Mouse (Mus musculus) layer of hippocampus, adult 8-10 months (tissue): Measurements from ENCODE around the gene Tmigd1. TPM values are rescaled to one million over a fixed set of nuclear protein-coding genes. Genes with fewer than 3 reads are reported as not detected.

Source experiments
- total RNA-seq, 4 experiments: library from RNA; stranded (reverse); gene quantifications; 2 replicates each; pipeline ENCODE4 v1.2.4; 2022

Tmigd1 gene
- total RNA-seq, 4 experiments from 2014 or later = not detected

Other genes starting within 250 kb of the Tmigd1 start
- 1 to 10 TPM; 3.3 to 4.8 (median 3.8) TPM for gene Bhlha9, start 229.7 kb upstream of the Tmigd1 start, total RNA-seq
- gene Trarg1, start 222.4 kb upstream of the Tmigd1 start, total RNA-seq = under 1 TPM; 0.39 to 0.57 (median 0.46) TPM
- gene Gosr1, start 138.6 kb upstream of the Tmigd1 start, total RNA-seq = 10 to 100 TPM; 44.1 to 69.8 (median 54.0) TPM
- 10 to 100 TPM; 62.5 to 68.6 (median 64.4) TPM for gene Cpd, start 55.1 kb upstream of the Tmigd1 start, total RNA-seq
- 10 to 100 TPM; 56.1 to 62.0 (median 59.3) TPM for gene Blmh, start 22.6 kb downstream of the Tmigd1 start, total RNA-seq
- gene Slc6a4, start 96.4 kb downstream of the Tmigd1 start, total RNA-seq = under 1 TPM in 1 of 4 experiments, not detected in 3; 0.14 TPM
- 10 to 100 TPM; 15.0 to 20.8 (median 19.8) TPM for gene Nsrp1, start 176.3 kb downstream of the Tmigd1 start, total RNA-seq